Mouse (Mus musculus): ENCODE results near the gene Senp6. TPM values are rescaled to one million over a fixed set of nuclear protein-coding genes. Genes with fewer than 3 reads are reported as not detected.

Gene Senp6
- total and polyA plus RNA-seq, 3 experiments, result 77.4 to 255 (median 193) TPM

- Histone ChIP-seq H3K4me3 (ENCODE audit: low read depth, low read length) (no peak overlapping the region), H3K4me1 (ENCODE audit: insufficient read depth, low read depth, low read length) (peaks cover 47% of the 10 kb centered on the region), H3K36me3 (replicated peaks) (peaks cover 14% of the 10 kb centered on the region), H3K9me3 (replicated peaks) (no peaks in the 10 kb centered on the region), H3K27me3 (ENCODE audit: insufficient read depth, low read length) (no peaks in the 10 kb centered on the region)
- no peak for ATAC-seq (ENCODE audit: extremely low read depth, insufficient number of reproducible peaks, low FRiP score, poor library complexity, severe bottlenecking)
- DNase-seq (ENCODE audit: low spot score), result no peak
- TF ChIP-seq POLR2AphosphoS5 (IDR thresholded peaks at IDR 0.05; ENCODE audit: insufficient replicate concordance, low read depth, low read length), result no peak
- no peak for TF ChIP-seq CTCF (IDR thresholded peaks at IDR 0.05; ENCODE audit: low read depth, low read length)
- no peak for TF ChIP-seq GATA2 (IDR thresholded peaks at IDR 0.05; ENCODE audit: borderline replicate concordance, low read depth, low read length)
- no peak for TF ChIP-seq TAL1 (conservative IDR thresholded peaks at IDR 0.05; ENCODE audit: low read depth, low read length)
- TF ChIP-seq GATA1 (IDR thresholded peaks at IDR 0.05; ENCODE audit: borderline replicate concordance, low read length), result no peak
Observed at GRCm38 (mm10) chr9:80071616-80072015, 4.9 kb downstream of the Senp6 start.

- Histone ChIP-seq H3K4me3 (ENCODE audit: low read depth, low read length) (no peak overlapping the region), H3K4me1 (ENCODE audit: insufficient read depth, low read depth, low read length) (peaks cover 56% of the 10 kb centered on the region), H3K27me3 (ENCODE audit: insufficient read depth, low read length) (no peaks in the 10 kb centered on the region), H3K36me3 (replicated peaks) (peaks cover 24% of the 10 kb centered on the region), H3K9me3 (replicated peaks) (no peaks in the 10 kb centered on the region)
- no peak for TF ChIP-seq GATA1 (IDR thresholded peaks at IDR 0.05; ENCODE audit: borderline replicate concordance, low read length)
- TF ChIP-seq TAL1 (conservative IDR thresholded peaks at IDR 0.05; ENCODE audit: low read depth, low read length), result no peak
- no peak for TF ChIP-seq POLR2AphosphoS5 (IDR thresholded peaks at IDR 0.05; ENCODE audit: insufficient replicate concordance, low read depth, low read length)
- no peak for TF ChIP-seq CTCF (IDR thresholded peaks at IDR 0.05; ENCODE audit: low read depth, low read length)
- no peak for TF ChIP-seq GATA2 (IDR thresholded peaks at IDR 0.05; ENCODE audit: borderline replicate concordance, low read depth, low read length)
- ATAC-seq (ENCODE audit: extremely low read depth, insufficient number of reproducible peaks, low FRiP score, poor library complexity, severe bottlenecking), result no peak
- DNase-seq (ENCODE audit: low spot score), result no peak
Observed at GRCm38 (mm10) chr9:80074067-80074466, 7.4 kb downstream of the Senp6 start.

- no peak for TF ChIP-seq CTCF (IDR thresholded peaks at IDR 0.05; ENCODE audit: low read depth, low read length)
- no peak for TF ChIP-seq GATA2 (IDR thresholded peaks at IDR 0.05; ENCODE audit: borderline replicate concordance, low read depth, low read length)
- TF ChIP-seq TAL1 (conservative IDR thresholded peaks at IDR 0.05; ENCODE audit: low read depth, low read length), result no peak
- TF ChIP-seq POLR2AphosphoS5 (IDR thresholded peaks at IDR 0.05; ENCODE audit: insufficient replicate concordance, low read depth, low read length), result no peak
- no peak for TF ChIP-seq GATA1 (IDR thresholded peaks at IDR 0.05; ENCODE audit: borderline replicate concordance, low read length)
Observed at GRCm38 (mm10) chr9:80074949-80075348, 8.2 kb downstream of the Senp6 start.

GRCm38 (mm10) chr9:80080941-80081340 lies 14.2 kb downstream of the Senp6 start:
- DNase-seq (ENCODE audit: low spot score), result no peak
- Histone ChIP-seq H3K9me3 (replicated peaks) (no peaks in the 10 kb centered on the region; the same call in 1 of the 2 replicates), H3K27me3 (ENCODE audit: insufficient read depth, low read length) (no peaks in the 10 kb centered on the region), H3K4me1 (ENCODE audit: insufficient read depth, low read depth, low read length) (peaks cover 35% of the 10 kb centered on the region), H3K4me3 (ENCODE audit: low read depth, low read length) (no peak overlapping the region), H3K36me3 (replicated peaks) (peaks cover 48% of the 10 kb centered on the region)
- no peak; the same call in 1 of the 2 replicates for ATAC-seq (ENCODE audit: extremely low read depth, insufficient number of reproducible peaks, low FRiP score, poor library complexity, severe bottlenecking)
- TF ChIP-seq GATA2 (IDR thresholded peaks at IDR 0.05; ENCODE audit: borderline replicate concordance, low read depth, low read length) (no peak), GATA1 (IDR thresholded peaks at IDR 0.05; ENCODE audit: borderline replicate concordance, low read length) (no peak), POLR2AphosphoS5 (IDR thresholded peaks at IDR 0.05; ENCODE audit: insufficient replicate concordance, low read depth, low read length) (no peak), CTCF (IDR thresholded peaks at IDR 0.05; ENCODE audit: low read depth, low read length) (no peak), TAL1 (conservative IDR thresholded peaks at IDR 0.05; ENCODE audit: low read depth, low read length) (no peak)

More at GRCm38 (mm10) chr9:80074949-80075348, 8.2 kb downstream of the Senp6 start:
- Histone ChIP-seq H3K9me3 (replicated peaks) (no peaks in the 10 kb centered on the region), H3K4me3 (ENCODE audit: low read depth, low read length) (no peak overlapping the region), H3K27me3 (ENCODE audit: insufficient read depth, low read length) (no peaks in the 10 kb centered on the region), H3K4me1 (ENCODE audit: insufficient read depth, low read depth, low read length) (peaks cover 58% of the 10 kb centered on the region), H3K36me3 (replicated peaks) (peaks cover 32% of the 10 kb centered on the region)
- DNase-seq (ENCODE audit: low spot score) (no peak), ATAC-seq (ENCODE audit: extremely low read depth, insufficient number of reproducible peaks, low FRiP score, poor library complexity, severe bottlenecking) (no peak)

GRCm38 (mm10) chr9:80084429-80085092 lies 17.9 kb downstream of the Senp6 start:
- no peaks in the 10 kb centered on the region for H3K27me3 ChIP-seq (ENCODE audit: insufficient read depth, low read length)
- peaks cover 30% of the 10 kb centered on the region for H3K4me1 ChIP-seq (ENCODE audit: insufficient read depth, low read depth, low read length)
- no peak for ATAC-seq (ENCODE audit: extremely low read depth, insufficient number of reproducible peaks, low FRiP score, poor library complexity, severe bottlenecking)
- no peaks in the 10 kb centered on the region; the same call in 1 of the 2 replicates for H3K9me3 ChIP-seq (replicated peaks)
- no peak for TF ChIP-seq CTCF (IDR thresholded peaks at IDR 0.05; ENCODE audit: low read depth, low read length)
- no peak for TF ChIP-seq GATA2 (IDR thresholded peaks at IDR 0.05; ENCODE audit: borderline replicate concordance, low read depth, low read length)
- no peak overlapping the region for H3K4me3 ChIP-seq (ENCODE audit: low read depth, low read length)
- DNase-seq (ENCODE audit: low spot score), result no peak
- peaks cover 35% of the 10 kb centered on the region for H3K36me3 ChIP-seq (replicated peaks)

GRCm38 (mm10) chr9:80085665-80086064 lies 19.0 kb downstream of the Senp6 start:
- DNase-seq (ENCODE audit: low spot score), result no peak
- Histone ChIP-seq H3K4me3 (ENCODE audit: low read depth, low read length) (no peak overlapping the region), H3K4me1 (ENCODE audit: insufficient read depth, low read depth, low read length) (peaks cover 28% of the 10 kb centered on the region), H3K9me3 (replicated peaks) (no peaks in the 10 kb centered on the region; the same call in 1 of the 2 replicates), H3K27me3 (ENCODE audit: insufficient read depth, low read length) (no peaks in the 10 kb centered on the region), H3K36me3 (replicated peaks) (peaks cover 37% of the 10 kb centered on the region)
- ATAC-seq (ENCODE audit: extremely low read depth, insufficient number of reproducible peaks, low FRiP score, poor library complexity, severe bottlenecking), result no peak
- no peak for TF ChIP-seq GATA1 (IDR thresholded peaks at IDR 0.05; ENCODE audit: borderline replicate concordance, low read length)
- TF ChIP-seq POLR2AphosphoS5 (IDR thresholded peaks at IDR 0.05; ENCODE audit: insufficient replicate concordance, low read depth, low read length), result no peak
- no peak for TF ChIP-seq TAL1 (conservative IDR thresholded peaks at IDR 0.05; ENCODE audit: low read depth, low read length)
- TF ChIP-seq GATA2 (IDR thresholded peaks at IDR 0.05; ENCODE audit: borderline replicate concordance, low read depth, low read length), result no peak
- no peak for TF ChIP-seq CTCF (IDR thresholded peaks at IDR 0.05; ENCODE audit: low read depth, low read length)

All from G1E (cell line).